Mouse (Mus musculus) bone marrow macrophage, adult 2 months (primary cell): ENCODE data around the gene Kcnip3. TPM values are rescaled to one million over a fixed set of nuclear protein-coding genes. Genes with fewer than 3 reads are reported as not detected.

ENCODE experiments used
- H3K27ac ChIP-seq: 2 replicates; pipeline ENCODE4 v1.5.1; 2012; ENCODE audit warnings: low read depth, low read length; ENCODE audit not compliant: insufficient read depth
- H3K4me1 ChIP-seq: 2 replicates; pipeline ENCODE4 v1.6.1; 2012; ENCODE audit warnings: low read length; ENCODE audit not compliant: control insufficient read depth, insufficient read depth
- H3K4me3 ChIP-seq: 2 replicates; pipeline ENCODE4 v1.5.1; 2012; ENCODE audit warnings: mild to moderate bottlenecking, low read length, moderate library complexity; ENCODE audit not compliant: insufficient read depth
- CTCF ChIP-seq: IDR thresholded peaks from 2 replicates; pipeline ENCODE4 v1.5.1; 2012; ENCODE audit warnings: low read depth, mild to moderate bottlenecking, low read length, moderate library complexity
- POLR2A ChIP-seq: IDR thresholded peaks from 2 replicates; pipeline ENCODE4 v1.6.1; 2012; ENCODE audit warnings: mild to moderate bottlenecking, low read depth, low read length, borderline replicate concordance
- polyA plus RNA-seq: library from polyadenylated mRNA; stranded (reverse); fragments of >200 nt; gene quantifications from 2 replicates; pipeline ENCODE4 v1.2.4, GENCODE M21; 2012; ENCODE audit not compliant: missing spikeins, insufficient read depth, insufficient read length

Kcnip3 gene
- polyA plus RNA-seq, 1 experiment = not detected

DNA sequence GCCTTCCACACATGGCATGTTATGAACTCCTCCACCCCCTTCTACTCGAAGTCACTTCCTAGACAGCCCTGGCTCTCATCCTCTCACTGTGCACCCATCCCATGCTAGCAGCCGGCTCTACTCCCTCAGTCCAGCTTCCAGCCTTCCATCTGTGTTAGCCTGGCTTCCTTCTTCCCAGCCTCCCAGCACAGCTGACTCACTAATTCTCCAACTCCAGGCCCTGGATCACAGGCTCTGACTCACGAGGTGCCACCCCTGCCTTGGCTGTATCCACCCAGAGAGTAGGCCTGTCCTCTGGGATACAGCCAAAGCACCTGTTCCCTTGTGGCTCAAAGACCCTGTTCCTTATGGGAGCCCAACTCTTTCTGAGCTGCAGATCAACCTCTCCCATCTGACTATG lies 15.7 kb upstream of the Kcnip3 start:
- Histone ChIP-seq H3K27ac (no peak overlapping the region), H3K4me3 (no peak overlapping the region), H3K4me1 (no peaks in the 10 kb centered on the region)
- TF ChIP-seq POLR2A = no peak
- no peak for TF ChIP-seq CTCF

DNA sequence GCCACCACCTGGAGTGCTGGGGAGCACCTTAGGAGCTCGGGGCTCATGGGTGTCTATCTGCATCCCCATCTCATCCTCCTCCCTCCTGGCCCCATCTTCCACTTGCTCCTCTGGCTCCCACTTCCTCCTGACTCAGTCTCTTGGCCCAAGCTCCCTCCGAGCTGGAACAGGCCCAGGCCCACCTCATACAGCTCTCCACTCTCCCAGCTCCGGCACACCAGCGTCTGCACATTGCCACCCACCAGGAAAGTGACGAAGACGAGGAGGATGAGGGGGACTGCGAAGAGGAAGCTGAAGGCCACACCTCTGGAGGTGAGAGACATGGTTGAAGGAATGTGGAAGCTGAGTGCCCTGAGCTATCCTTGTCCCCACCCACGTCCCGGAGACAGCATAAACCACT lies 13.5 kb upstream of the Kcnip3 start:
- TF ChIP-seq CTCF (no peak), POLR2A (no peak)
- no peak overlapping the region for H3K4me3 ChIP-seq
- H3K4me1 ChIP-seq = no peaks in the 10 kb centered on the region
- H3K27ac ChIP-seq = no peak overlapping the region

GRCm38 (mm10) chr2:127532379-127532778 lies 10.5 kb upstream of the Kcnip3 start:
- H3K27ac ChIP-seq = no peak overlapping the region
- H3K4me3 ChIP-seq = no peak overlapping the region
- no peaks in the 10 kb centered on the region for H3K4me1 ChIP-seq
- no peak for TF ChIP-seq POLR2A

DNA sequence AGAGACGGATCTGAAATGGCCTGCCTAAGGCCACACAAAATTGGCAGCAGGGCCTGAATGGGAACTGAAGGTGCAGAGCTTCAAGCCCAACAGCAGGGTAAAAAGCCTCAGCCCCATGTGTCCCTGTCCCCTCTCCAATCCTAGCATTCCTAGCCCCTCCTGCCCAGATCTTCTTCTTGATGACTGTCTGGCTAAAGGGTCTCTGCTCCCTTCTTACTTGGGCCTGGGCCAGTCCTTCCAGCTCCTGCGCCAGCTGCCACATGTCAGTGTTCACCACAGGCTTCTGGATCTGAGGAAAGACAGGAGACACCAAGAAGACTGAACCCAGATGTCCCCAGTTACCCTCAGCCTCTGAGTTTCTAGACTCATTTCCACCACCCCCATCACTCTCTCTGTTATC lies 9.7 kb upstream of the Kcnip3 start:
- no peak overlapping the region for H3K4me3 ChIP-seq
- H3K4me1 ChIP-seq = no peaks in the 10 kb centered on the region

DNA sequence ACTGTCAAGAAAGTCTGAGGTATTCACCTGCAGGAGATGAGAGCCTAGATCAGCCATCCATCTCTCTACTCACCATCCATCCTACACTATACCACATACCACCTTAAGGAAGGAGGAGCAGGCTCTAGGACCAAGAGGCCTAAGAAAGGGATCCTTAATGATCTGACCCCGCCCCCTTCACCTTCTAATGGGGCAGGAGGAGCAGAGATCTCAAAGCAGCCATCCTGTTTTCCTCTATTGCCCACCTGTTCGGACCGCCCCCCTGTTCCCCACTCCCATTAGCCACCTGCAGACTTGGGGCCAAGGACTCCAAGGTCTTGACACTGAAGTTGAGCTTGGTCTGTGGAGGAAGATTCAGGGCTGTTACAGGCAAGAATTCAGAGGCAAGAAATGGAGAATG lies 8.5 kb upstream of the Kcnip3 start:
- TF ChIP-seq POLR2A (no peak), CTCF (no peak)
- H3K27ac ChIP-seq = no peak overlapping the region
- H3K4me1 ChIP-seq = peaks cover 2% of the 10 kb centered on the region
- no peak overlapping the region for H3K4me3 ChIP-seq

More for the DNA sequence above, 9.7 kb upstream of the Kcnip3 start:
- no peak for TF ChIP-seq POLR2A
- TF ChIP-seq CTCF = no peak
- no peak overlapping the region for H3K27ac ChIP-seq

GRCm38 (mm10) chr2:127525004-127525775 lies 3.3 kb upstream of the Kcnip3 start:
- Histone ChIP-seq H3K27ac (peak overlapping the region; percentile 7; the same call in 1 of the 2 replicates), H3K4me1 (peaks cover 28% of the 10 kb centered on the region), H3K4me3 (no peak overlapping the region)
- TF ChIP-seq CTCF (no peak), POLR2A (no peak)

DNA sequence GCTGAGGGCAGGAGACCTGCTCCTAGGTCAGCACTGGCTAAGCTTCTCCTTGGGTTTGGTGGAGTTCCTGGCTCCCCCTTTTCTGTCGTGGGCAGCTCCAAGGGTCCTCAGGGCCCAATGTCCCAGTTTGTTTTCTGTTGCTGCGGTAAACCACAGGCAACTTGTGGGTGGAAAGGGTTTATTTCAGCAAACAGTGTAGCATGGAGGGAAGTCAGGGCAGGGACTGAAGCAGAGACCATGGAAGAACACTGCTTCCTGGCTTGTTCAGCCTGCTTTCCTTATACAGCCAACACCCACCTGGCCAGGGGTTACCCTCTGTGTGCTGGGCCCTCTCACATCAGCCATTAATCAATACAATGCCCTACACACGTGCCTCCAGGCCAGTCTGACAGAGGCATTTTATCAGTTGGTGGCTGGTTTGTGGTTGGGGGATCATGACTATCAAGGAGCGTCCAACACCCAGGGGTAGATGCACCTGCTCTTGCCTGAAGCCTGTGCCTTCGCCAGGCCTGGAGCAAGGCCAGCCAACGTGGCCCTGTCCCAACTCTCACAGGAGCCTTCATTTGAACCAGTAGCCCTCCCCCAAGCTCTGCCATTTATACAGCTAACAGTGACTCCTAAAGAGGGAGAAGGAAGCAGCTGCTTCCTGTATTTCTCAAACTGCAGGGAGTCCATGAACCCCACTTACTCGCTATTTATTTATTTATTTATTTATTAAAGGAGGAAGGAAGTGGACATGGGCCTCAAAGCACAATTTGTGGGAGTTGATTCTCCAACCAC lies 2.2 kb upstream of the Kcnip3 start:
- peak overlapping the region; percentile 2; the same call in 1 of the 2 replicates for H3K4me3 ChIP-seq
- peak overlapping the region; percentile 42 for H3K27ac ChIP-seq
- peaks cover 32% of the 10 kb centered on the region for H3K4me1 ChIP-seq
- TF ChIP-seq CTCF = no peak
- TF ChIP-seq POLR2A = no peak

GRCm38 (mm10) chr2:127521172-127522005 lies 505 bp downstream of the Kcnip3 start:
- H3K4me1 ChIP-seq = peaks cover 41% of the 10 kb centered on the region
- no peak for TF ChIP-seq POLR2A
- TF ChIP-seq CTCF = no peak
- H3K4me3 ChIP-seq = no peak overlapping the region
- H3K27ac ChIP-seq = no peak overlapping the region

DNA sequence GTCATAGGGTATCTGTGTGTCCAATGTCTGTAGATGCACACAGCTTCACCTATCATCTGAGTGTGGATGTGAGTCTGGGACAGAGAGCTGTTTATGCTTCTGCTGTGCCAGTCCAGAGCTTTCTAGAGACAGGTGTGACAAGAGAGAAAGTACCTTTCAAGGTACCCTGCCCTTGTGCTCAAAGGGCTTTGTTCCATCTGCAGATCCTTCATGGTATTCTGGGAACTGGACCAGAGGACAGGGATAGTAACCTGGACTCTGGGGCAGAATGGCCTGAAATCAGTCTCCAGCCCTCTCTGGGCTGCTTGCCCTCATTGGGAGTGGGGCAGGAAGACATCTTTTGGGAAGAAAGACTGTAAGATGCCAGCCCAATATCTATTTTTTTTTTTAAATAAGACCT lies 1.8 kb downstream of the Kcnip3 start:
- H3K27ac ChIP-seq = no peak overlapping the region
- H3K4me1 ChIP-seq = peaks cover 36% of the 10 kb centered on the region
- no peak overlapping the region for H3K4me3 ChIP-seq
- TF ChIP-seq POLR2A = no peak
- no peak for TF ChIP-seq CTCF

DNA sequence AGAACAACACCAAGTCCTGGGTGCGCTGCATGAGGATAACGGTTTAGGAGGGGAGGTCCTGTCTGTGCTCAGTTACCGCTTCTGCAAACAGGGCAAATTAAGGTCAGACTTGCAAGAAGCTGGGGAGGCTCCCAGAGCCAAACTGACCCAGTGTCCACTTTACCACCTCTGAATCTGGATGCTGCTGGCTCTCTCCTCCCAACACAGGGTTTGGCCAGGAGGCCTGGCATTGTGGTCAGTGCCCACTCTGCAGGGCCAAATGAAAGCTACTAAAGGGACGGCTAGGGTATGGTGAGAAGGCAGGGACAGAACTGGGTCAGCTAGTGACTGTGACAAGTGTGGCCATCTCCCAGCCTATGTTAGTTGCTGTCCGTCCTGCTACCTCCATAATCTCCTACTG lies 2.6 kb downstream of the Kcnip3 start:
- peaks cover 31% of the 10 kb centered on the region for H3K4me1 ChIP-seq
- TF ChIP-seq CTCF = no peak
- TF ChIP-seq POLR2A = no peak
- no peak overlapping the region for H3K27ac ChIP-seq
- no peak overlapping the region for H3K4me3 ChIP-seq
